Comparison of ENCODE assay signal across 20 mouse cellular contexts in genomic region chr1:78395191-78395735, GRCm38 (mm10).
A peak's percentile ranks its signal among the peaks of the same experiment; 100 is the strongest.
DNase-seq lines count a peak whose midpoint lies in the region; ATAC-seq lines count a peak whose summit lies in the region.
"Had no signal": no experiment of that assay in that cellular context is flagged by ENCODE, and none has a peak within 500 bp of the region (broad histone marks: within the 10 kb centered on the region; RNA-seq: fewer than 3 reads in every experiment).

No protein-coding gene starts in this region.

- H3K4me3 ChIP-seq in kidney, embryonic 15.5 days (replicated peaks): no peak overlapping the region
- no peak overlapping the region for H3K4me3 ChIP-seq in embryonic facial prominence, embryonic 12.5 days
- H3K4me3 ChIP-seq: heart, embryonic 15.5 days; limb, embryonic 15.5 days; megakaryocyte, embryonic 14.5 days; midbrain, embryonic 15.5 days had no signal

- peaks cover 8% of the 10 kb centered on the region; the same call in 1 of the 2 replicates for H3K4me1 ChIP-seq in kidney, embryonic 15.5 days
- peaks cover 10% of the 10 kb centered on the region for H3K4me1 ChIP-seq in embryonic facial prominence, embryonic 12.5 days
- H3K4me1 ChIP-seq: midbrain, embryonic 15.5 days had no signal

- peak; percentile 4 for DNase-seq in adrenal gland, adult 2 months
- no peak for DNase-seq in adrenal gland, adult 18-20 months (ENCODE audit: low spot score in 2 of 2)
- no peak for DNase-seq in kidney, adult 11 months
- peak; percentile 19 for DNase-seq in skeletal muscle tissue, adult 2 months (ENCODE audit: low read depth, low spot score)
- DNase-seq in layer of hippocampus, postnatal 25 days (ENCODE audit: extremely low spot score in 1 of 2, low spot score in 1 of 2): no peak
- no peak for DNase-seq in B cell, adult 2 months
- DNase-seq: adrenal gland, postnatal 10 days; gastrocnemius, postnatal 10 days; kidney, adult 18-20 months; kidney, postnatal 10 days; layer of hippocampus, postnatal 36 days; liver, postnatal 0 days; lung, postnatal 14 days; retina, postnatal 1 day had no signal

- H3K36me3 ChIP-seq in kidney, embryonic 15.5 days: no peaks in the 10 kb centered on the region
- no peaks in the 10 kb centered on the region for H3K36me3 ChIP-seq in embryonic facial prominence, embryonic 12.5 days
- H3K36me3 ChIP-seq: heart, embryonic 15.5 days; limb, embryonic 15.5 days; midbrain, embryonic 15.5 days had no signal

- no peak overlapping the region for H3K9ac ChIP-seq in kidney, embryonic 15.5 days
- no peak overlapping the region for H3K9ac ChIP-seq in embryonic facial prominence, embryonic 12.5 days
- H3K9ac ChIP-seq: heart, embryonic 15.5 days; limb, embryonic 15.5 days; liver, postnatal 0 days; midbrain, embryonic 15.5 days had no signal

- 61% methylated on average over 8 of the region's 8 CpGs for WGBS in kidney, embryonic 15.5 days
- 58% methylated on average over 8 of the region's 8 CpGs for WGBS in embryonic facial prominence, embryonic 12.5 days

- H3K27ac ChIP-seq in kidney, embryonic 15.5 days: 0 out of 2 replicates have a peak overlapping the region, but pooled peaks have one; percentile 46
- peak overlapping the region; percentile 72 for H3K27ac ChIP-seq in embryonic facial prominence, embryonic 12.5 days
- H3K27ac ChIP-seq: heart, embryonic 15.5 days; limb, embryonic 15.5 days; midbrain, embryonic 15.5 days had no signal

- no peak for ATAC-seq in kidney, embryonic 15.5 days (replicated peaks; ENCODE audit: low FRiP score)
- ATAC-seq in embryonic facial prominence, embryonic 12.5 days (ENCODE audit: insufficient number of reproducible peaks, insufficient read depth, low FRiP score, low TSS enrichment): no peak
- ATAC-seq: liver, postnatal 0 days; midbrain, embryonic 15.5 days had no signal

- H3K9me3 ChIP-seq in kidney, embryonic 15.5 days (replicated peaks): no peaks in the 10 kb centered on the region
- no peaks in the 10 kb centered on the region for H3K9me3 ChIP-seq in embryonic facial prominence, embryonic 12.5 days
- H3K9me3 ChIP-seq: heart, embryonic 15.5 days; limb, embryonic 15.5 days; midbrain, embryonic 15.5 days had no signal

- no peak overlapping the region for H3K4me2 ChIP-seq in kidney, embryonic 15.5 days
- no peak overlapping the region for H3K4me2 ChIP-seq in embryonic facial prominence, embryonic 12.5 days (replicated peaks)
- H3K4me2 ChIP-seq: heart, embryonic 15.5 days; limb, embryonic 15.5 days; midbrain, embryonic 15.5 days had no signal

- H3K27me3 ChIP-seq in kidney, embryonic 15.5 days: no peaks in the 10 kb centered on the region
- H3K27me3 ChIP-seq in embryonic facial prominence, embryonic 12.5 days: no peaks in the 10 kb centered on the region
- H3K27me3 ChIP-seq: heart, embryonic 15.5 days; limb, embryonic 15.5 days; megakaryocyte, embryonic 14.5 days; midbrain, embryonic 15.5 days had no signal

Comparison
In these comparisons a context has a peak if more than half of its experiments do, and no peak if none do; other contexts are left out.
1. DNase-seq: peak in adrenal gland, adult 2 months (single experiment) and skeletal muscle tissue, adult 2 months (single experiment); none in adrenal gland, adult 18-20 months (0 of 2), kidney, adult 11 months (single experiment), layer of hippocampus, postnatal 25 days (0 of 2) and B cell, adult 2 months (0 of 2).